Mouse (Mus musculus): Measurements from ENCODE around the gene Btf3. TPM values are rescaled to one million over a fixed set of nuclear protein-coding genes. Genes with fewer than 3 reads are reported as not detected.

The Btf3 gene
- polyA plus RNA-seq, 1 experiment from 2014 or later: 813 TPM

DNA sequence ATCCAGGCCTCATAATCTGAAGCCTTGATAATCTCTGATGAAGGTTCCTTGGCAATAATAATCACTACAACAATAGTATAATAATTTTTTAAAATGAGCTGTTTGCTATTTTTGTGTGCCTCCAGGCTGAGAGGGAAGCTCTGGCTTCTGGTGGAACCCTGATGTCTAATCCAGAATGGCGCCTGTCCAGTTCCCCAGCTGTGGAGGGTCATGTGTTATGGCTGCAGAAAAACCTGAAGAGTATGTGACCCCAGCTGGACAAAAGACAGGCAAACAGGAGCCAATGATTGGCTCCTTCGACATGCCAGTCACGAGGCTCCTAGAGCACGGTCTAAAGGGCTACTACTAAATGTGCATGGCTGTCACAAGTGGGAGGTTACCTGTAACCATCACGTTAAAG is 23.7 kb upstream of the Btf3 start:
- DNase-seq (ENCODE audit: low spot score): no peak

- no peak for DNase-seq (ENCODE audit: low spot score)
Measured at GRCm38 (mm10) chr13:98336205-98336604, 19.4 kb upstream of the Btf3 start.

- no peak for DNase-seq (ENCODE audit: low spot score)
Measured at GRCm38 (mm10) chr13:98332106-98332505, 15.3 kb upstream of the Btf3 start.

GRCm38 (mm10) chr13:98325034-98325433 is 8.2 kb upstream of the Btf3 start:
- no peak for DNase-seq (ENCODE audit: low spot score)

GRCm38 (mm10) chr13:98317911-98318310 is 1.1 kb upstream of the Btf3 start:
- no peak for DNase-seq (ENCODE audit: low spot score)

- DNase-seq (ENCODE audit: low spot score): no peak
Measured at GRCm38 (mm10) chr13:98317246-98317677, 456 bp upstream of the Btf3 start.

DNA sequence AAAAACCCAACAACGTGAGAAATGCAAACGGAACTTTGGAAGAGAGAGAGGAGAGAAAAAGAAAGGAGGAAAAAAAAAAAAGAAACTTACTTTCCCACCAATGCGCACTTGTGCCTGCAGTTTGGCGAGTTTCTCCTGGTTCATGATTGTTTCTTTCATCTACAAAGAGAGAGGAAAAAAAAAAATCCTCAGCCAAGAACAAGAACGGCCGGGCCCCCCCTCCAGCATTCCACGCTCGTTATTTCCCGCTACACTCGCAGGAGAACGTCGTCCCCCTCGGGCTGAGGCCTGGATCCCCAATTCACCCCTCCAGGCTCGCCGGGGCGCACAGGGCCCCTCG is 696 bp downstream of the Btf3 start:
- no peak for DNase-seq (ENCODE audit: low spot score)

DNA sequence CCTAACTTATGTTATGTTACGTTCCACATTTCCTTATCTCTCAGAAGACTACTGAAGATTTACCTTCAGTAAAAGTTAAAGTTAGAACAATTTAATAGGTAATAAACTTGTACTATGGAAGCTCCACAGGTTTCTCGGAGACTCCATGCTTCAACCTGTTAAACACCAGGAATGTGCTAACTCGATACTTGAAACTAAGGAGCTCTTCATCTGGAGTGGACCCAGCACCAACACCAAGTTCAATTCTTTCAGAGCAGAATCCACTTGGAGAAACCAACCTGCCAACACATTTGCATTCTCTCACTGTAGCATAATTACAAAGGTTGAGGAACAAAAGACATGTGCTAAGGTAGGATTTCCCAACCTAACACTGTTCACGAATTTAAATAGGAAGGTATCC is 1.7 kb downstream of the Btf3 start:
- no peak for DNase-seq (ENCODE audit: low spot score)

DNA sequence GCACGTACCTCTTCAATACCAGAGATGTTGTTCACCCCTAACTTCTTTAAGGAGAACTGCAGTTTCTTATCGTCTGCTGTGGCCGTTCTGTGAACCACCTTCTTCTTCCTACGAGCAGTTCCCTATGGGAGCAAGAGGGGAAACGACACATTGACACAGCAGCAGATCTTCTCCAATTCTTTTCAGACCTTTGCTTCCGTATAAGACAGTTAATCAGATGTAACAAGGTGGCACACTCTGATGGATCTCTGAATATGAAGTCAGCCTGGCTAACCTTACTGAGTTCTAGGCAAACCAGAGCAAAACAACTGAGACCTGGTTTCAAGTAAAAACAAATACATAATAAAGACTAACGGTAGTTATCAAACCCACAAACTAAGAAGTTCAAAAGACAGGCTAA is 3.2 kb downstream of the Btf3 start:
- no peak for DNase-seq (ENCODE audit: low spot score)

DNA sequence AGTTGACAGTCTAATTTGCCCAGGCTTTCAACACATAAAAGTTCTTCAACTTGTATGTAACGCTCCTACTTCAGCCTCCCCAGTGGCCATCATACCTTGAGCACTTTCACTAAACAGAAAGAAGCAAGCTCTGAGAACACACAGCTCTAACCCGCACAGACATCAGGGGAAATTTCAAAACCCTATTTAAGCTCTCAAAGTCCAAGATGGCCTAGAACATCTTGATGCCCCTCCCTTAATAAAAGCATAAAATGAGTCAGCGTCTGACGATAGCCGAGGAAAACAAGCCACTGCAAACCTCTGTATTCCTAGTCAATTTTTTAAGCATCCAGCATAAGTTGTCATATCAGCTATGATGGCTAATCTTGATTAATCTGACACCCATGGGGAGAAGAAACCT is 5.2 kb downstream of the Btf3 start:
- DNase-seq (ENCODE audit: low spot score): no peak

- DNase-seq (ENCODE audit: low spot score): no peak
Measured at GRCm38 (mm10) chr13:98308724-98309123, 8.1 kb downstream of the Btf3 start.

- no peak for DNase-seq (ENCODE audit: low spot score)
Measured at GRCm38 (mm10) chr13:98308004-98308403, 8.8 kb downstream of the Btf3 start.

GRCm38 (mm10) chr13:98306852-98307475 is 9.8 kb downstream of the Btf3 start:
- no peak for DNase-seq (ENCODE audit: low spot score)

GRCm38 (mm10) chr13:98306393-98306792 is 10.4 kb downstream of the Btf3 start:
- DNase-seq (ENCODE audit: low spot score): no peak

DNA sequence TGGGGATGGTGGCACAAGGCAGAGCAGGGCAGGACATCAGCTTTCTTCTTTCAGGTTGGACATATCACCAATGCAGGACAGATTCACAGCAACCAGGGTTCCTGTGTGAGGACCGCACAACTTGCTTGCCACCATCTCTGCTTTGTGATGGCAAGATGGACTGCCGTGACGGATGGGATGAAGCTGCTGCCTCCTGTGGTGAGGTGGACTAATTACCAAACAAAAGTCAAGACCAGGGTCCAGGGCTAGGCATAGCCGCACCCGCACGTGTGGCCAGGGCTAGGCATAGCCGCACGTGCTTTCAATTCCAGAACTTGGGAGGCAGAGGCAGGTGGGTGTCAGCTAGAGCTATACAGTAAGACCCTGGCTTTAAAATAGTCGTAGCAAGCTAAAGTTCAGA is 11.5 kb downstream of the Btf3 start:
- no peak for DNase-seq (ENCODE audit: low spot score)

GRCm38 (mm10) chr13:98298833-98299758 is 17.7 kb downstream of the Btf3 start:
- DNase-seq (ENCODE audit: low spot score): peak; percentile 71

GRCm38 (mm10) chr13:98297883-98298482 is 18.8 kb downstream of the Btf3 start:
- DNase-seq (ENCODE audit: low spot score): no peak

- no peak for DNase-seq (ENCODE audit: low spot score)
Measured at GRCm38 (mm10) chr13:98296072-98296471, 20.7 kb downstream of the Btf3 start.

DNA sequence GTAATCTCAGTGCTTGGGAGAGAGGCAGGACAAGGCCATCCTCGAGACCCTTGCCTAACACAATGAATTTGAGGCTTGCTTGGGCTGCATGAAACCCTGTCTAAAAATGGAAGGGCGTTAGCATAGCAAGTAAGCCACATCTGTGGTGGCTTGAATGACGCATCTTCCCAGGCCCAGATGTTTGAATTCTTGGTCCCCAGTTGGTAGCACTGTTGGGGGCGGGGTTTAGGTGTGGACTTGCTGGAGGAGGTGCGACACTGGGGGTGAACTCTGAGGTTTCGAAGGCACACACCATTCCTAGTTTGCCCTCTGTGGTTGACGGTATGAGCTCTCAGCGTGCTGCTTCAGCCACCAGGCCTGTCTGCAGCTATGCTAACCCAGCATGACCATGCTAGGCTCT is 25.1 kb downstream of the Btf3 start:
- no peak for DNase-seq (ENCODE audit: low spot score)

- DNase-seq (ENCODE audit: low spot score): no peak
Measured at GRCm38 (mm10) chr13:98290719-98291118, 26.1 kb downstream of the Btf3 start.

- no peak for DNase-seq (ENCODE audit: low spot score)
Measured at GRCm38 (mm10) chr13:98280990-98281650, 35.7 kb downstream of the Btf3 start.

DNA sequence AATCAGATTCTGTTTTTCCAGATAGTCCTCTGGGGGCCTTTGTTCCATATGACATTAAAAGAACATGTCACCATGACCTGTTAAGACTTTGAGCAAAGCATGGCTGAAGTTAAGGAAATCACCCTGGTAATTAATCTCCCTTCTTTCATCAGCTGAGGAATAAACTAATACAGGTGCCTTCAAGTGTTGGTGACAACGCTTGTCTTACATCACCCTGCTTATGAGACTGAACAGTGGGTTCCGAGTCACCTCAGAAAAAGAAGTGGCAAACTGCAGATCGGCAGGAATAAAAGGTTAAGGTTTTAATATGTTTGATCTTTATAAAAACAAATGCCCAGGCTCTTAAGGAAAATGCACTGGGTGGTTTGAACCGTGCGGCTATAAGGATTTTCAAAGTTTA is 37.1 kb downstream of the Btf3 start, which contains the start of gene Gm21976:
Gene Gm21976, plus strand, starts transcription at position 202 of the 400 bp plus-strand sequence.
- no peak for DNase-seq (ENCODE audit: low spot score)

Measured in thymus, postnatal 0 days (tissue).